Mouse (Mus musculus) layer of hippocampus, adult 8-10 months (tissue): Measurements from ENCODE around the gene Bag6. TPM values are rescaled to one million over a fixed set of nuclear protein-coding genes. Genes with fewer than 3 reads are reported as not detected.
"Not testable (repeated sequence)": the region's sequence is repeated elsewhere in the genome, so short reads cannot be mapped to it uniquely, and the experiment has no call there.

Experiments used
- DNase-seq, 2 experiments: peaks; one replicate each; pipeline ENCODE4 v3.0.0; 2022; ENCODE audit warnings: low spot score in 2 of 2
- total RNA-seq, 4 experiments: library from RNA; stranded (reverse); gene quantifications; 2 replicates each; pipeline ENCODE4 v1.2.4; 2022

The Bag6 gene
- total RNA-seq, 4 experiments from 2014 or later = 291 to 311 (median 298) TPM

DNA sequence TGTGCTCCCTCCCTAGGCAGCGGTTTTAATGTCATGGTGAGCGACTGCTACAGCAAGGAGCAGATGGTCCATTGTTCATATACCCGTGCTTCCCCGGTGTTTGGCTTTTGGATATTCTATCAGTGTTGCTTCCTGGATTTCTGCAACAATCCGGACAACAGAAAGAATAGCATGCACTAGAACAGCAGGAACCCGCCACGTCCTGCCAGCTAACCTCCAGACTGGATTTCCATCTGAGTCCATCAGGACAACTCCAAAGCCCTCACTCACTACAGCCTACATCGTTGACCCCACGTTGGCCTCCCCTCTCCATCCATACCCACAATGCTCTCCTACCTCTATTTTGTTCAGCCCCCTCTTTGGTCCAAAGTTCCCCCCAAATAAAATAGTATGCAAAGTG, 23.2 kb upstream of the Bag6 start:
- no peak for DNase-seq

DNA sequence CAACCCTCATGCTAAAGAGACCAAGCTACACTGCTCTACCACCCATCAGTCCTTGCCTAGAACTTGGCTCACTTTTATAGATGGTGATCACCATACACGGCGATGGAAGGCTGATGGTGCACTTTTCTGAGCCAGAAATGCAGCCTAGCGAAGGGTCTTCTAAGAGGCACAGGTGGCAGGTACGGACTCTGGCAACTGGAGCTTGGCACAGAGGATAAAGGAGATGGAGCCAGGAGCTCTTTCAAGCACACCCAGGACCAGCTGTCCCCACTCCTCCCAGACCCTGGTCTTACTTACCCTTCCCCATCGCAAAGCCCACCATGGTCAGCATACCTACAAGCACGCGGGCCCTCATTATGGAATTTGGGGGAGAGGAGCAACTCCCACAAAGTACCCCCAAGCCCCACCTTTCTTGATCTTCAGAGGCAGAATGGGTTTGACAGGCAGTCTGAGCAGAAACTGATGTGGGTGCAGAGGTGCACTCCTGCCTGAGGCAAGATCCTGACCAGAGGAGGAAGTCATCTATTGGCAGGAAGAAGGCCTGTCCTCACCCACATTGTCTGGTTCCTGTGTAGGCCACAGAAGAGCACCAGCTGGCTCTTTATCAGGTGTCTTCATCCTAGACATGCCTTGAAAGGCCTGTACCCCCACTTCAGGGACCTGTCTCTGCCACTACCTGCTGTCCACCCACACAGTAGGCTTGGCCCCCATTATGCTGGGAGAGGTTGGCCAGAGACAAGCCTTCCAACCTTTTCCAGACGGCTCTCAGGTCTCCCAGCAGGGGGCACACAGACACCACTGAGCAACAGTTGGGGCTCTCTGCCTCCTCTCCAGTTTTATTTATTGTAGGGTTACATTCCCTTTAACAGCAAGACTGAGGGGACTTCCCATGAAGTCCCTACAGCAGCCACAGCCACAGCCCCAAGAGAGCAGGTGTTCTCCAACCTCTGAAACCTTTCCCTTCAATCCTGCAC, 19.6 kb upstream of the Bag6 start, which contains the start of gene Ly6g5b:
Ly6g5b (minus strand) TSS at position 383 of the 974 bp plus-strand sequence.
- no peak for DNase-seq

DNA sequence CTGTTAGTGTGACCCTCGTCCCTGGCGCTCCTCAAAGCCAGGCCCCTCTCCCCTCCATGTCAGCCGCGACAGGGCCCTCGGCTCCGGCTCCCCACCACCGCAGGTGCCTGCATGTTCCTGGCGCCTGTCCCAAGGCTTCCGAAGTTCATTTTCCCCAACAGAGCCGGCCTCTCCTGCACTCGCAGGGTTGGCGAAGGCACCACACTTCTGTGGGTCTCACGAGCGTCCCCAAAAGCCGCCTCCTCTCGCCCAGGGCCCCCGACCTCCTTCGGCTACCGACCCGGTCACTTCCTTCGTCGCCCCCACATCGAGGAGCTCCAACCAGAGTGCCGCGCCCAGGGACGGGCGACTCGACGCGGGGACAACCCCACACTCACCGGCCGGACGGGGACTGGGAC, 14.2 kb upstream of the Bag6 start:
- peak in 1 of 2 experiments; percentile 33 for DNase-seq

DNA sequence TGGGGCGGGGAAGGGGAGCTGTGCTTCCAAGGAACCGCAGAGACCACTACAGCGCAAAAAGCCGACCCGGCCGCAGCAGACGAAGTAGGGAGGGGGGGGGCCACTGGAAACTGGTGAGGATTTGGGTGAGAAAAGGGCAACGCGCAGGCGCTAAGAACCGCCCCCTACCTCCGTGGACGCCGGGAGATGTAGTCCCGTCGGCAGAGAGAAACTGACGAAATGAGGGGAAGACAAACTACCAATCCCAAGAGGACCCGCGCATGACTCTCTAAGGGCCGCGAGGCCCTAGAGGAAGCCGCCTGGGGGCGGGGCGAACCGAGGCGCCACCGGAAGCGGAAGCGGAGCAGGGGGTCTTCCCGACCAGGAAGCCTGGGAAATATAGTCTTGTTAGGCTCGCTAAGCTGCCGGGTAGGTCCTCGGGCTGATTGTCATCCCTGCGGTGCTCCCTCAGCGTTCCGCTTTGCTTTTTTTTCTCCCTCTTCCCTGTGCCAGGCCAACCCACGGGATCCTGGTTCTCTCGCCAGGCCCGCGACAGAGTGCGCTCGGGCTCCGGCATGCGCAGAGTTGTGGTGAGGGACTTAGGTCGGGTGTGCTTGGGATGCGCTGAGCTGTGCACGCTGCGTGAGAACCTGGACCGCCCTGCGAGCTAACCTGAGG, 13.7 kb upstream of the Bag6 start, which contains the start of gene Gpank1:
Gpank1 (plus strand) TSS at position 313 of the 657 bp plus-strand sequence.
- DNase-seq = peak; percentile 98

DNA sequence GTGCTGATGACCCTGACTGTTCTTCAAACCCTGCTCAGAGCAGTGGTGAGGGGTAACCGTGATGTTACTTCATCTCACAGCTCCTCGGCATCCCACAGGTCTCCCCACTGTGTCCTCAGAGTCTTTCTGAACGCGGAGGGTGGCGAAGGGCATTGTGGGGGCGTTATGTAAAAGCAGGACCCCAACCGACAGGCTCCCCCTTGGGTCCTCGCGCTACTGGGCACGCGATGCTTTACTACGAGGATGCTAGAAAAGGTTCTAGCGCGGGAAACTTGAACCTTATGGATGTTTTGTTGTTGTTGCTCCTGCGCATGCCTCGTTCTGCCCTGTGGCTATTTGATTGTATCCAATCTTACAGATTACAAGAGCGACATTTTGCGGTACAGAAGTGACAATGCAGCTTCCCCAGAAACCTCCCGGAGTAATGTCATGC, 13.1 kb upstream of the Bag6 start, which contains the start of gene Csnk2b:
Csnk2b (minus strand) TSS at position 183 of the 433 bp plus-strand sequence.
- peak; percentile 64 to 69 for DNase-seq

DNA sequence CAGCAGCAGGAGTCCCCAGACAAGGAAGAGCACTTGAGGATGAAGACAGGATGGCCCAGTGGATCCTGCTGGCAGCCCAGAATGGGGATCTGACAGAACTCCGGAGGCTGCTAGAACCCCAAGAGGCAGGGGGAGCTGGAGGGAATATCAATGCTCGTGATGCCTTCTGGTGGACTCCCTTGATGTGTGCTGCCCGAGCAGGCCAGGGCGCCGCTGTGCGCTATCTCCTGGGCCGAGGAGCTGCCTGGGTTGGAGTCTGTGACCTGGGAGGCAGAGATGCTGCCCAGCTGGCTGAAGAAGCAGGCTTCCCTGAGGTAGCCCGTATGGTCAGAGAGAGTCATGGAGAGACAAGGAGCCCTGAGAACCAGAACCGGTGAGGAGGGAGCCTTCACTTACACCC, 11.7 kb upstream of the Bag6 start:
- not testable (repeated sequence) for DNase-seq

DNA sequence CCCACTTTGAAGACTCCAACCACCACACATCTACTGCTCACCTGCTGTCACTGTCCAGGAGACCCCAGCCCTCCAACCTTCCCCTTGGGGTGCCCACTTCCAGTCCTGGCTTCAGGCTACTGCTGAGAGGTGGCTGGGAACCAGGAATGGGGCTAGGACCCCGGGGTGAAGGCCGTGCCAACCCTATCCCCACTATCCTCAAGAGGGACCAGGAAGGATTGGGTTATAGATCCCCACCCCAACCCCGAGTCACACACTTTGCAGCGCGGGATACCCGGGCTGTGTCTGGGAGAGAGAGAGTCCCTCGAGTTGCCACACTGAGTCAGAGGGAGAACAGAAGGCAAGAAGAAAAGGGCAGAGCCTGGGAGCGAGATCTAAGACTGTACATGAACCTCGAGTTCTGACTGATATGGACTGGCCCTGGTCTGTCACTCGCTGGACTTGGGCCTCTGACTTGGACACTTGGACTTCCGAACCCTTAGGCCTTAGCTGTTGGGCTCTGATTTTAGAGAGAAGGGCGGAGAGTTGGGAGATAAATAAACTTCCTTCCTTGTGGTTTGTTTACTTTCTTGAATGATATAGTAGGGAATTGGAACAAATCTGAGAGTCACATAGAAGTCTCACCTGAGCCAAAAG, 10.6 kb upstream of the Bag6 start:
- not testable (repeated sequence) for DNase-seq

DNA sequence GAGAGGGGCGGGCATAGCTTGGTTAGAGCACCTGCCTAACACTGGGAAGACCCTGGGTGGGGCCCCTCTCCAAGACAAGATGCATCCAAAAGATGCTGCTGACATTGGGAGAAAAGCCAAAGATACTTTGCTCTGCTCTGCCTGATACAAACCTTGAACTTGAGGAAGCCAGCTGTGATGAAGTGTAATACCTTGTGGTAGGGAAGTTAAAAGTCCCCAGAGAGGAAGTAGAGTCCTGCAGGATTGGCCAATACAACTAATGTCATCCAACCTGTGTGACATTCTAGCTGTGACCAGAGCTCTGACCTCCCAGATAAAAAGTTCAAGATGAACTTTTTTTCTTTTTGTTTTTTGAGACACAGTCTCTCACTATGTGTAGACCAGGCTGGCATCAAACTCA, 9.9 kb upstream of the Bag6 start:
- no peak for DNase-seq

DNA sequence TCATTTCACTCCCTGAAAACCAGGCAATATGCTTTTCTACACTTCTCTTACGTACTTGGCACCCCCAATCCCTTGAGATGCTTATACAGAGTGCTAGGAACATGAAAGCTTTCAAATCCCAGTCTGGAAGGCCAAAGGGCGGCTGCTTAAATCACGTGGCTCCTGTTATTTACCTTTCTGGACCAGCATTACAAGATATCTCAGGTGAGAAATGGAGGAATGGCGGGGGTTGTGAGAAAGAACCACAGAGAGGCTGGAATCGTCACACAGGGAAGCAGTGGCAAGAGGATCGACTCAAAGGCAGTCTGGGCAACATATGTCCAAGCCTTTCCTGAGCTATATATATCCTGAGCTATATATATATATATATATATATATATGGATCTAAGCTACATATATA, 9.4 kb upstream of the Bag6 start:
- no peak for DNase-seq

DNA sequence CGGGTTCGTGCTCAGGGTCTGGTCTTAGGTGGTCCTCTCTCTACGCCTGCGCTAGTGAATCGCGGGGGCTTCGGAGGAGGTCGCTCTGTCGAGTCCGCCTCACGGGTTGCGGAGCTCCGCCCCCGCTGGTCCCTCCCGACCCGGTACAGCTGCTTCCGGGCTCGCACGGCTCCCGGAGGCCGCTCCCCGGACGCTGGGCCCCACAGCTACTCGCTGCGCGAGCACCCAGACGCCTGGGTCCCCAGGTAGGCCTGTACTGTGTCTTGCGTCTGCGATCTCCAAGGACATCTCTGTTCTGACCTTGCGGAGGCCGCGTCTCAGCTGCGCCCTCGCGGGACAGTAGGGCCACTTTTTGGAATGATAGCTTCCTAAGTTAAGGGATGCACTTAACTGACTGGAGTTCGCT, 8.8 kb upstream of the Bag6 start, which contains the start of gene D17H6S53E:
D17H6S53E (plus strand) TSS at position 168 of the 406 bp plus-strand sequence.
- DNase-seq = peak; percentile 58 to 62

DNA sequence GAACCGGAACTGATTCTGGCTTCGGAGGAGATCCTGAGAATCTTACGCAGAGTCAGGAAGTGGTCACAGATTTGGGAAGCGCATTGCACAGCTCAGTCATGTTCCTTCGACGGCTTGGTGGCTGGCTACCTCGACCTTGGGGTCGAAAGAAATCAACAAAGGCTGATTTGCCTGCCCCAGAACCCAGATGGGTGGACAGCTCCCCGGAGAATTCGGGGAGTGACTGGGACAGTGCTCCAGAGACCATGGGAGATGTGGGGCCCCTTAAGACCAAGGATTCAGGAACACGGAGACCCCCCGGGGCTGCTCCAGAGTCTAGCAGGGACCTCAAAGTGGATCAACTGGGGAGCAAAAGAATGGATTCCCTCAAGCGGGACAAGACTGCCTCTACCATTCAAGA, 8.0 kb upstream of the Bag6 start:
- no peak for DNase-seq

DNA sequence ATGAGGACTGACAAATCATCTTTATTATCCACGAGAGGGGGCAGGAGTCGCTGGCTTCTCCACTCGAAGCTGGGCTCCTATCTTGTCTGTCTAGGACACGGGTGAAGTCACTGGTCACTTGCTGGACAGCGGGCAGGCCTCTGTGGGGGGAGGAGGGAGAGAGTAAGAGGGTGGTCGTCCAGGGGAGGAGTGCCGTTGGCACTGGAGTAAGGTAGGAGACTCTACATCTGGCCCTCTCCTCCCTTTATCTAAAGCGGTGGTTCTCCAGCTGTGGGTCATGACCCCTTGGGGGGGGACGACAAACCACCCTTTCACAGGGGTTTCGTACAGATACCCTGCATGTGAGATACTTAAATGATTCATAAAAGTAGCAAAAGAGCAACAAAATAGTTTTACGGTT, 6.0 kb upstream of the Bag6 start:
- no peak for DNase-seq

DNA sequence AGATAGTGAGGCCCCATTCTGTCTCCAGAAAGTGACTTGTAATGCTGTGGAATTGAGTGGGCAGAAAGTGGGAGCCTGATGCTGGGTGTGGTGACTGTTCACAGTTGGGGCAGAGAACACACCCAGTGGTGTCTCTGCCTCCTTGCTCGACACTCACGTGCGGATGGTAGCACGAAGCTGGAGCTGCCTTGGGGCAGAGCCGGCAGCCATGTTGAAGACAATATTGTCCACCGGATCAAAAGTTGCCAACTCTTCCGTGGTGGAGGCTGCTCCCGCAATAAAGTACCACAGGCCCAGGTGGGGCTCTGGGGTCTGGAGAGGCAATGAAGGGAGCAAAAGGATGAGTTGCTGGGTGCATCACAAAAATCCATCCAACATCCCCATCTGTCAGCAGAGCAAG, 3.9 kb upstream of the Bag6 start:
- DNase-seq = no peak

DNA sequence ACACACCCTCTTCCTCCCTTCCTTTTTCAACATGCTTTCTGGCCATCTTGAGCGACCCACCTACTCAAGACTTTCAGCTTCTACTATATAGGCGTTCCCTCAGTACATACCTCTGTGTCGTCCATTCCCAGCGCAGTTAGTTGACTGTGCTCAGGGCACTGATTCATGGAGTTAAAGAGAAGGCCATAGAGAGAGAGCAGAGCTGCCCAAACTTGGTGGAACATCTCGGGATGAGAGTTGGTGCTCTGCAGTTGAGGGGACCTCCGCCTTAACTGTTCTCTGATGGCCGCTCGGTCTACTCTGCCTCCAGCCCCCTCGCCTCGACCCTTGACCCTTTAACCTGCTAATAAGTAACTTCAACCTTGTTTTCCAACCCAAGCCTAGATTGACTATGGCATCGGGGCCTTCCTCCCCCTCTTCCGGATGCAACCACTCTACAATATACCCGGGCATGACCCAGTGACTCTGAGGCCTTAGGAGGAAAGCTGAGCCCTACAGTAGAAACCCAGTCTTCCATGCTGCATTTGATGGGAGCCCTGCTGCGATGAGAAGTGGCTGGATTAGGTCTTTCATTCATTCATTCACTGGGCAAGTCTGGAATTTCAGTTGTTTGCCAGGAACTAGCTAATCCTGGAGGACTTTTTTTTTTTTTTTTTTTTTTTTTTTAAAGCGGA, 3.3 kb upstream of the Bag6 start, which contains the start of gene Apom:
Apom (minus strand) TSS at position 551 of the 674 bp plus-strand sequence.
- DNase-seq = no peak

DNA sequence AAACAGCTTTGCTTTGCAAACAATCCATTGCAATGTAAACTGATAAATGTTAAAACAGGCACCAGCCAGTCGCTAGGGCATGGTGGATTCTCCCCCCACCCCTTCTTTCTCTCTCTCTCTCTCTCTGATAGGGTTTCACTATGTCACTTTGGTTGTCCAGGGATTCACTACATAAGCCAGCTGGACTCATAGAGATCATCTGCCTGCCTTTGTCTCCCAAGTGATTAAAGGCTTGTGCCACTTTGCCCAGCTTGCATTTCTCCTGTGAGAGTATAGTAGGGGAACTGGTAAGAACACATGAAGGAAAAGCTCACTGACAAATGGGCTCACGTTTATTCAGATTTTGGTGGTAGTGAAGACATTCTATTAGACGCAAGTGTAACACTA, 2.8 kb upstream of the Bag6 start:
- DNase-seq = no peak

DNA sequence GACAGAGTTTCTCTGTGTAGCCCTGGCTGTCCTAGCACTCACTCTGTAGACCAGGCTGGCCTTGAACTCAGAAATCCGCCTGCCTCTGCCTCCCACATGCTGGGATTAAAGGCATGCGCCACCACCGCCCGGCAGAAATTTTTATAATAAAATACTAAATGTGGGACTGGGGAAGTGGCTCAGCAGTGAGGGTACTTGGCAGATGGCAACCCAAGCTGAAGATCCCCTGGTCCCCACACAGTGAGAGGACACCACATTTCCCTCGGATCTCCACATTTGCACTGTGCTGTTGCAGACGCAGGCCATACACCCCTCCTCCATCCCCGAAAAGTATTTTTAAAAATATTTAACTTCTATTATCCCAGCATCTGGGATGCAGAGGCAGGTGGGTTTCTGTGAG, 1.5 kb upstream of the Bag6 start:
- no peak for DNase-seq

DNA sequence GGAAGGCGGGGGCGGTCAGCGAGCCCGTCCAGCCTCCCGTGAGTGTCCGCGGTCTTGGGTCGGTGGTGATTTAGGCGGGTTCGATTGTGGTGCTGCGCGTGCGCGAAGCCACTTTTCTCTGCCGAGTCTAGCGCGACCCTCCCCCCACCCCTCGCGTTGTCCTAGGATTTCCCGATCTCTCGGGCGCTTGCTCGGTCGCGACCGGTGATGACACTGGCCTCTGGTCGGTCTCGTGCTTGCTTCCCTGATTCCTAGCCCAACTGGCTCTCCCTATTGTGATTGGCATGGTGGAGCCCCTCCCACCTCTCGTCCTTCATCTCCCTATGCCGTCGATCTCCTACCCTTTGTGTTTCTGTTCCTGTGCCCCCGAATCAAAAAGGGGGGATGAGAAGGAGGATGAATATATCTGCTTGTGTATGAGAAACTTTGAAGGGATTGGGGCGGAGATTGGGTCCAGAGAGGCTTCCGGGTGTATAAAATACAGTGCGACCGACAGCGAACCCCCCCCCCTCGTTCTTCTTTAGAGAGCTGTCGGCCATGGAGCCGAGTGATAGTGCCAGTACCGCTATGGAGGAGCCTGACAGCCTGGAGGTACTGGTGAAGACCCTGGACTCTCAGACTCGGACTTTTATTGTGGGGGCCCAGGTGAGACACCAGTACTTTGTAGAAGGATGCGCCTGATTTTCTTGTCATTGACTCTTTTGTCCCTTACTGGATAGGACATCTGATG, 778 bp downstream of the Bag6 start:
- peak in 1 of 2 experiments; percentile 56 for DNase-seq

DNA sequence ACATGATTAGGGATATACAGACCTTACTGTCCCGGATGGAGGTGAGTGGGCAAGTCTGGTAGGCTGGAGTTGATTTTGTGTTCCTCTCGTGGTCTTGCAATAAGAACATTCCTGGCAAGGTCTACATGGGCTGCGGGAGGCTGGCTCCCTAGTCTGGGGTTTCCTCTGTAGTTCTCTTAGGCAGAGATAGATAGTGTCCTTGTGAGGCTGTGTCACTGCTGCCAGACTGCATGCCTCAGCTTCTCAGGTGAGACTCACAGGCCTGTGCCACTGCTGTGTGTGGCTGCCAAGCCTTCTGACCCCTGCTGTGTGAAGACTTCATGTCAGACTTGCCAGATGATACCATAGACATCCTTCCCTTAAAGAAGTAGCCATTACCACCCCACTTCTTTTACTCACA, 4.3 kb downstream of the Bag6 start:
- DNase-seq = no peak

DNA sequence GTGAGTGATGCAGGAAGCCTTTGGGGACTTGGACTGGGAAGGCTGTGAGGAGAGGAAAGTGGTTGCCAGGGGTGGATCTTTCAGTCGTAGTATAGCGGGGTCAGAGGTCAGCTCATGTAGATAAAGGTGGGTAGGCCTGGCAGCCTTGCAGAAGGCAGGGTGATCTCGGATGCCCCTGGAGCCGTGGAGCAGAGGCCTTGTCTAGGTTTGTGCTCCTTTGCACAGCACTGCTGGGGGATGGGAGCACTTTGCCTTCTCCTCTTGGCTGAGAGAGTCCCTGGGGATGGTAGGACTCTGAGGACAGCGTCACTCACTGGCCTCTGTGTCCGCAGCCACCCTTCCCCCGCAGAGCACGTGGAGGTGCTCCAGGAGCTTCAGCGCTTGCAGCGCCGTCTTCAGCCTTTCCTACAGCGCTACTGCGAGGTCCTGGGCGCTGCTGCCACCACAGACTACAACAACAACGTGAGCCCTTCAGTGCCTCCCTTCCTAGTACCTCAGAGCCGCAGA, 5.6 kb downstream of the Bag6 start:
- no peak for DNase-seq

DNA sequence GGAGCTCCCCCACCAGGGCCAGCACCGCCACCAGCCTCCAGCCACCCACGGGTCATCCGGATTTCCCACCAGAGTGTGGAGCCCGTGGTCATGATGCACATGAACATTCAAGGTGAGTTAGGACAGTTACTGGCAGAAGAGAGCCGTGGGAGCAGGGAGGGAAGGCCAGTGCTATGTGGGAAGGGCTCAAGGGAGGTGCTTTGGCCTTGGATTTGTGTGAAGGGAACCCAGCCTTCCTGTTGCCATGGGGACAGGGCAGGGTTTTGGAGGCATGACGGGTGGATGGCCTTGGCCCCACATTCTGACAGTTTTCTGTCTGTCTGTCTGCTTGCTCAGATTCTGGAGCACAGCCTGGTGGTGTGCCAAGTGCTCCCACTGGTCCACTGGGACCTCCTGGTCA, 7.0 kb downstream of the Bag6 start:
- no peak for DNase-seq
